Mouse (Mus musculus) heart, adult 10 weeks (tissue): Measurements from ENCODE around the gene Snrpn. TPM values are rescaled to one million over a fixed set of nuclear protein-coding genes. Genes with fewer than 3 reads are reported as not detected.

ENCODE experiments used
- polyA plus RNA-seq: library from polyadenylated mRNA; stranded (reverse); fragments of 350-450 nt; fragmentation: Illumina TruSeq; extraction: RNeasy Lipid Tissue Mini Kit (QIAGEN cat#74804); gene quantifications from one replicate; pipeline ENCODE4 v1.2.3, GENCODE M21; 2014; ENCODE audit warnings: low read depth, low replicate concordance

The Snrpn gene
- polyA plus RNA-seq: 62.7 TPM

GRCm38 (mm10) chr7:60139742-60140480 is at the start of gene Snrpn:
Gene Snrpn, minus strand, starts transcription at chr7:60140219.

GRCm38 (mm10) chr7:60004606-60005330 is 135.3 kb downstream of the Snrpn start, which contains the start of the genes Snurf and Gm38393:
Gene Snurf, minus strand, starts transcription at chr7:60005049.
Gene Gm38393, minus strand, starts transcription at chr7:60005064.

Other genes starting within 250 kb of the Snrpn start
- gene Snurf, start 135.2 kb downstream of the Snrpn start, polyA plus RNA-seq: 46.3 TPM
- 2.9 TPM for gene Gm38393, start 135.2 kb downstream of the Snrpn start, polyA plus RNA-seq